Mouse (Mus musculus) heart, embryonic 12.5 days (tissue): Measurements from ENCODE around the gene Pde2a. TPM values are rescaled to one million over a fixed set of nuclear protein-coding genes. Genes with fewer than 3 reads are reported as not detected.

Experiments
- ATAC-seq: fragments of 200-750 bp; cut with Nextera tagmentation; 2 replicates; pipeline ENCODE4 v1.8.0; 2017; ENCODE audit warnings: moderate TSS enrichment, moderate library complexity; ENCODE audit not compliant: insufficient number of reproducible peaks, low FRiP score
- H3K27ac ChIP-seq: fragments of 300-500 bp; sonication (generic); 2 replicates; pipeline ENCODE4 v1.5.1; 2016; ENCODE audit warnings: mild to moderate bottlenecking, moderate library complexity; ENCODE audit not compliant: poor library complexity, severe bottlenecking
- H3K27me3 ChIP-seq: fragments of 300-500 bp; sonication (generic); replicated peaks from 2 replicates; pipeline ENCODE4 v1.6.1; 2016; ENCODE audit warnings: mild to moderate bottlenecking, moderate library complexity
- H3K36me3 ChIP-seq: fragments of 300-500 bp; sonication (generic); 2 replicates; pipeline ENCODE4 v1.6.1; 2016; ENCODE audit warnings: mild to moderate bottlenecking, moderate library complexity
- H3K4me1 ChIP-seq: fragments of 300-500 bp; sonication (generic); replicated peaks from 2 replicates; pipeline ENCODE4 v1.6.1; 2016; ENCODE audit warnings: mild to moderate bottlenecking
- H3K4me2 ChIP-seq: fragments of 300-500 bp; sonication (generic); 2 replicates; pipeline ENCODE4 v1.6.1; 2016; ENCODE audit warnings: mild to moderate bottlenecking, moderate library complexity
- H3K4me3 ChIP-seq: fragments of 300-500 bp; sonication (generic); 2 replicates; pipeline ENCODE4 v1.5.1; 2016; ENCODE audit warnings: mild to moderate bottlenecking
- H3K9ac ChIP-seq: fragments of 300-500 bp; sonication (generic); 2 replicates; pipeline ENCODE4 v1.6.1; 2016; ENCODE audit warnings: mild to moderate bottlenecking, moderate library complexity
- H3K9me3 ChIP-seq: fragments of 300-500 bp; sonication (generic); replicated peaks from 2 replicates; pipeline ENCODE4 v1.6.1; 2016; ENCODE audit warnings: mild to moderate bottlenecking, moderate library complexity
- WGBS: fragments of 180-500 bp; shearing (Covaris S2); methylation state at CpG from one replicate; pipeline ENCODE4 v1.1.7; 2016; 5-methylcytosine and 5-hydroxymethylcytosine counted together
- polyA plus RNA-seq: library from polyadenylated mRNA; unstranded; fragments of >200 nt; fragmentation: Nextera tagmentation; extraction: Ambion mirVana; gene quantifications from 2 replicates; pipeline ENCODE4 v1.2.1, GENCODE M21; 2016

Gene Pde2a
- polyA plus RNA-seq, 1 experiment from 2014 or later: 6.2 TPM

DNA sequence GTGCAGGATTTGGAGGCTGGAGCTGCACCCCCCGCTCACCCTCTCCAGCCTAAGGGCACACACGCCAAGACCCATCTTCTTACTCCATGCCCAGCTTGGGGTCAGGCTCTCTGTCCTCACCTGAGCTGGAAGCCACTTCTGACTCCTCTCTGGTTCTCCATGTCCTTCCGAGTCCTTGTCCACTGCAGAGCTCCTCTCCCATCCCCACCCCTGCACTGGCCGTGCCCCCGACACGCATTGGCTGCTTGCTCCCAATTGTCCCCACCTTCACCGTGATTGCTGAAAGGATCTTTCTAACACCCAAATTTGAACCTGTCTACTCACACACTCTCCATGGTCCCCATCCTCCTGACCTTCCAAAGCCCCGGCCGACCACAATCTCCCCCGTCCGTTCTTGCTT, 40.1 kb downstream of the Pde2a start:
- ATAC-seq: no peak
- Histone ChIP-seq H3K27ac (no peak overlapping the region), H3K4me3 (no peak overlapping the region), H3K36me3 (no peaks in the 10 kb centered on the region), H3K9ac (no peak overlapping the region), H3K4me2 (no peak overlapping the region), H3K4me1 (peaks cover 40% of the 10 kb centered on the region), H3K27me3 (peaks cover 35% of the 10 kb centered on the region), H3K9me3 (no peaks in the 10 kb centered on the region)
- 65% methylated on average over 11 of the region's 11 CpGs for WGBS

DNA sequence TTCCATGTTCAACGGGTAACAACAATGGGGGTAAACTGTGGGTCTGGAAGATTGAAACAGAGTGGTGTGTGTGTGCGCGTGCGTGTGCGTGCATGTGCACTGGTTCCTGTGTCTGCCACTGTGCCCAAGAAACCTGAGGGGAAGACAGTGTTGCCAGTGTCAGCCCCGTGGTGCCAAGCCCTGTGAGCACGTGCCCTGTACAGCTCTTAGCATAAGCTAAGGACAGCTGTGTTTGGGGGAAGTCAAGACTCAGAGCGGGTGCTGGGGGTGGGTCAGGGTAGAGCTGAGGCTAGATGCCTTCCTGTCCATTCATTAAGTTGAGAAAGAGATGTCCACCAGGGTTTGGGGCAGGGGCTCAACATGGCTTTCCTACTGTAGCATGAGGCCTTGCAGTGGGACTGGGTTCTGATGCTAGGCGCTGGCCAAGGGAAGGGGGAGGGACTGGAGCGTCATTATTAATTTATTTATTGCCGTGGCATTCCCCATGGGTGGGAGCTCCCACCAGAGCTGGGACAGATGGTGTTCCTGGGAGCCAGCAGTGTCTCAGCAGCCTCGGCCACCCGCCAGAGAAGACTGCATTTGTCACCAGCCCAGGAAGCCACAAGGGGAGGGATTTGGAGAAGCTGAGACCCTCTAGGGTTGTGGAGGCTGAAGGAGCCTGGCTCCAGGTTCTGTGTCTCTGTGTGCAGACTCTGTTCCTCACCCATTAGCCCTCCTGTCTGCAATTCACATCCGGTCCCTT, 41.0 kb downstream of the Pde2a start:
- WGBS: 76% methylated on average over 14 of the region's 14 CpGs
- peaks cover 28% of the 10 kb centered on the region for H3K27me3 ChIP-seq
- no peaks in the 10 kb centered on the region for H3K36me3 ChIP-seq
- no peak overlapping the region for H3K27ac ChIP-seq
- H3K4me2 ChIP-seq: no peak overlapping the region
- H3K9ac ChIP-seq: no peak overlapping the region
- ATAC-seq: no peak
- peaks cover 47% of the 10 kb centered on the region for H3K4me1 ChIP-seq
- H3K4me3 ChIP-seq: no peak overlapping the region
- H3K9me3 ChIP-seq: no peaks in the 10 kb centered on the region

DNA sequence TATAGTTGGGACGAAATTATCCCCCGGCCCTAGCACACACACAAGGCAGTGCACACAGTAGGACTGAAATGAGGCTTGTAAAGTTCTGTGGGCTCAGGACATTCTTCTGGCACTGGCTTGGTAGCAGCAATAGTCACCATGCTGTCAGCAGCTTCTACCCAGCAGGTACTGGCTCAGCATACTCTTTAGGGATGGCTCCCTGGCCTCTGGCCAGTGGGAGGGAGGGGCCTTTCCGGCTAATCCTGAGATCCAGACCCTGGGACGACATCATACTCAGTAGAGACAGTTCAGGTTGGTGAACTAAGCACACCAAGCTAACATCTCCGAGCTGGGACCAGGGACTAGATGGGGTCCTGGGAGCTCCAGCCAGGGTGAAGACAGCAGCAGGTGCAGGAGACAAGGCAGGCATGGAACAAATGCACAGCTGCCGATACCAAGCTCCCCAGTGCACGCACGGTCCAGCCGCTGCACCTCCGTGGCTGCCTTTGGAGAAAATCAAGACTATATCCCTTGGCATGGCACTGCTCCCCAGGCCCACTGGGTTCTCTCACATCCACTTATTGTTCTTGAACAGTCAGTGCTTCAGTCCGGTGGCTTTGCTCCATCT, 42.3 kb downstream of the Pde2a start:
- H3K9ac ChIP-seq: no peak overlapping the region
- H3K4me1 ChIP-seq: peaks cover 44% of the 10 kb centered on the region
- no peak for ATAC-seq
- H3K27me3 ChIP-seq: peaks cover 19% of the 10 kb centered on the region; the same call in 1 of the 2 replicates
- H3K27ac ChIP-seq: no peak overlapping the region
- H3K9me3 ChIP-seq: no peaks in the 10 kb centered on the region
- WGBS: 55% methylated on average over 11 of the region's 11 CpGs
- H3K4me2 ChIP-seq: no peak overlapping the region
- no peaks in the 10 kb centered on the region for H3K36me3 ChIP-seq
- H3K4me3 ChIP-seq: no peak overlapping the region

DNA sequence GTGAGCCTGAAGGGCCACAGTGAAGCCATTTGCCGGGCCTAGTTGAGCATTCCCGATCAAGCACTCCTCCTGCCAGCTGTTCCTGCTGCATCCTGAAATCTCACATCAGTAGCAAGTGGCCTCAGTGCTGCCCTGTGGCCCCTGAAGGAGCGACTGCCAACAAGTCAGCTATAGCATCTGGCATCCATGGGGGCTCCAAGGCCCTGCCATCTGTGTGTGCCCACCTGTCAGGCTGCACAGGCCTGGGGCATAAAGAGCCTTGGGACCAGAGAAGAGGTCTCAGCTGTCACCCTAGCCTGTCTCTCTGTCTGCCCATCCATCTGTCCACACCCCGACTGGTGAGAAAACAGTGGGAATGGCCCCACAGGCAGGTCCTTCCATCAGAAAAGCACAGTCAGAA, 43.4 kb downstream of the Pde2a start:
- H3K4me3 ChIP-seq: no peak overlapping the region
- H3K4me2 ChIP-seq: no peak overlapping the region; the same call in 1 of the 2 replicates
- H3K36me3 ChIP-seq: no peaks in the 10 kb centered on the region
- no peak overlapping the region for H3K9ac ChIP-seq
- WGBS: 36% methylated on average over 4 of the region's 4 CpGs
- ATAC-seq: no peak
- H3K27ac ChIP-seq: no peak overlapping the region
- no peaks in the 10 kb centered on the region for H3K9me3 ChIP-seq
- peaks cover 47% of the 10 kb centered on the region for H3K4me1 ChIP-seq
- 0 out of 2 replicates have a peak, but pooled peaks cover 12% of the 10 kb centered on the region for H3K27me3 ChIP-seq

DNA sequence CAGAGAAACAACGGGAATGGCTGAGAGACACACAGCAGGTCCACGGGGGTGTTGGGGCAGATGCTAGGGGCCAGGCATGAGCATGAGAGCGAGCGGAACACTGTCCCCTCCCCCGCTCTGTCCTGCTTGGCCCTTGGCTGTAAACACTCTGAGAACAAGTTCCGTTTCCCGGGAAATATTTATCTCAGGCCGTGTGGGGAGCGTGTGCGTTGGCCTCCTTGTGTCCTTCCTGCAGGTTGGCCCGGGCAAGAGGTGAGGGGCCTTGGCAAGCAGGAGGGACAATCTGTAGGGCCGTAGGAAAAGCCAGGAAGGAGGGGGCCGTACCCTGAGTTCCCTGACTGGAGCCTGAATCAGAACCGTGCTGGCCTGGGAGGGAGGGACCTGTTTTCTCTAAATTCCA, 43.9 kb downstream of the Pde2a start:
- no peak overlapping the region for H3K4me3 ChIP-seq
- no peak overlapping the region for H3K9ac ChIP-seq
- peak; percentile 68 for ATAC-seq
- H3K27me3 ChIP-seq: 0 out of 2 replicates have a peak, but pooled peaks cover 12% of the 10 kb centered on the region
- peaks cover 42% of the 10 kb centered on the region for H3K4me1 ChIP-seq
- H3K36me3 ChIP-seq: no peaks in the 10 kb centered on the region
- 13% methylated on average over 14 of the region's 14 CpGs for WGBS
- H3K27ac ChIP-seq: peak overlapping the region; percentile 41; the same call in 1 of the 2 replicates
- H3K4me2 ChIP-seq: no peak overlapping the region; the same call in 1 of the 2 replicates
- H3K9me3 ChIP-seq: no peaks in the 10 kb centered on the region

DNA sequence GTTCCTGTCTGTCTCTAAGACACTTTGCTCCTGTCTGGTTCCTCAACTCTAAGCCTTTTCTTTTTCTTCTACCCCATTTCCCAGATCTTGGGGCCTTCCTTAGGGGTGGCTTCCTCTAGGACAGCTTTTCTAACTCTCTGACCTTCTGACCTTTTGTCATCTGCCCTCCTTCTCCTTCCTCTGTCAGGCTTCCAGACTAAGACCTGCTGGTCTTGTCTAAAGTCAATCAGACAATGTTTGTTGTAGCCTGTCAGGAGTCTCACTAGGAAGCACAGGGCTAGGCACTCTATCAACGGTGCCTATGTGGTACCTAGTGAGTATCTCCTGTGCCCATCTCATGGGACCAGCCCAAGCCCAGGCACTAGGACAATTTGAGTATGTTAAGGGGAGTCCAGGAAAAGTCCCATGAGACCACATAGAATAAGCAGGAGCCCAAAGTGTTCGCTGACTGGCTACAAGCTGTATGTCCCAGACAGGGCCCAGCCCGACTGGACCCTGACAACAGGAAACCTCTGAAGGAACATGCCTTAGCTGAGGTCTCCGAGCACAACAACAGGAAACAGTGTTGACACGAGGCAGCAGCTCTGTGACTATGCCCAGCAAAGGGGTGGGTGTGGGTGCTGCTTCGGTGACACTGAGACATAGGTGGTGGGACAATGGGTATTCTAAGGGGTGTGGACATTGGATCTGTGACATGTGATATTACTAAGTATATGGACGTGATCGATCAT, 44.5 kb downstream of the Pde2a start:
- peaks cover 38% of the 10 kb centered on the region for H3K4me1 ChIP-seq
- no peak overlapping the region for H3K4me2 ChIP-seq
- no peak overlapping the region for H3K4me3 ChIP-seq
- WGBS: 60% methylated on average over 8 of the region's 8 CpGs
- 0 out of 2 replicates have a peak, but pooled peaks cover 12% of the 10 kb centered on the region for H3K27me3 ChIP-seq
- no peaks in the 10 kb centered on the region for H3K9me3 ChIP-seq
- ATAC-seq: peak; percentile 38; the same call in 1 of the 2 replicates
- peak overlapping the region; percentile 41; the same call in 1 of the 2 replicates for H3K27ac ChIP-seq
- H3K36me3 ChIP-seq: no peaks in the 10 kb centered on the region
- H3K9ac ChIP-seq: no peak overlapping the region

DNA sequence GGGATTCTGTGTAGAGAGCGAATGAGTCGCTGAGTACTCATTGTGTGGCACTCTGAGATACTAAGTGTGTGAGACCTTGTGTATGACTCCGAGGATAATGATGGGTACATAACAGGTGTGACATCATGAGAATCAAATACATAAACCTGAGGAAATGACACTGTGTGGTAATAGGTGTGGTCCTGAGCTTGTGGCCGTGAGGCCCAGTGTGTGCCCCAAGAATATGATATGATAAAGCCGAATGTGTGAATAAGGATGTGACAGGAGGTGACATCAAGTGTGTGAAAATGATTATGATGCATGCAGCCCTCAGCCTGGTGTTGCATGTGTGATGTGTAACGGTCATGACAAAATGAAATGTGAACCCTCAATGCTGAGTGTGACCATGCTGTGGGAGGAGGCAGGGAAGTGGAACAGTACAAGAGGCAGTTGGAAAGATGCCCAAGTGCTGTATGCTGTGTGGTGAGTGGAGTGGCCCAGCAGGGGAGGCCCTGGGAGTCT, 45.1 kb downstream of the Pde2a start:
- ATAC-seq: no peak; the same call in 1 of the 2 replicates
- Histone ChIP-seq H3K27me3 (0 out of 2 replicates have a peak, but pooled peaks cover 8% of the 10 kb centered on the region), H3K27ac (no peak overlapping the region), H3K9me3 (no peaks in the 10 kb centered on the region), H3K9ac (no peak overlapping the region), H3K4me1 (peaks cover 38% of the 10 kb centered on the region), H3K4me3 (no peak overlapping the region), H3K36me3 (no peaks in the 10 kb centered on the region), H3K4me2 (no peak overlapping the region)
- 75% methylated on average over 6 of the region's 6 CpGs for WGBS

DNA sequence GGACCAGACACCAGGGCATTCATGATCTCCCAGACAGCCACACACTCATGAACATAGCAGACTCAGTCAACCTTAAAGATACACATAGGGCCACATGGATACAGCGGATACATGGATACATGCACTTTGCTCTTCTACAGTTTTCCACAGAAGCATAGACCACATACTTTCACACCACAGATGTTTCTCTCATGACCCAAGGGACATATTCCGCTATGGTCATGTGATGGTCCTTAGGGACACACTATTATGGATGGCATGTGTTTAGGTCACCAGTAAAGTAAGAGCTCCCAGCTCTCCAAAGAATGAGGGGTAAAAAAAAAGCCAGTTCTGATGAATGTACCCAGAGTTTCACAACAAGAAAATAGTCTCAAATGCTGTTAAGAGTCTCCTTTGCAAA, 49.9 kb downstream of the Pde2a start:
- no peak overlapping the region for H3K9ac ChIP-seq
- no peaks in the 10 kb centered on the region for H3K36me3 ChIP-seq
- H3K4me1 ChIP-seq: peaks cover 32% of the 10 kb centered on the region
- WGBS: 88% methylated on average over 2 of the region's 2 CpGs
- H3K4me2 ChIP-seq: no peak overlapping the region
- 0 out of 2 replicates have a peak, but pooled peaks cover 3% of the 10 kb centered on the region for H3K27me3 ChIP-seq
- no peak overlapping the region for H3K4me3 ChIP-seq
- H3K27ac ChIP-seq: no peak overlapping the region
- ATAC-seq: no peak
- H3K9me3 ChIP-seq: no peaks in the 10 kb centered on the region

DNA sequence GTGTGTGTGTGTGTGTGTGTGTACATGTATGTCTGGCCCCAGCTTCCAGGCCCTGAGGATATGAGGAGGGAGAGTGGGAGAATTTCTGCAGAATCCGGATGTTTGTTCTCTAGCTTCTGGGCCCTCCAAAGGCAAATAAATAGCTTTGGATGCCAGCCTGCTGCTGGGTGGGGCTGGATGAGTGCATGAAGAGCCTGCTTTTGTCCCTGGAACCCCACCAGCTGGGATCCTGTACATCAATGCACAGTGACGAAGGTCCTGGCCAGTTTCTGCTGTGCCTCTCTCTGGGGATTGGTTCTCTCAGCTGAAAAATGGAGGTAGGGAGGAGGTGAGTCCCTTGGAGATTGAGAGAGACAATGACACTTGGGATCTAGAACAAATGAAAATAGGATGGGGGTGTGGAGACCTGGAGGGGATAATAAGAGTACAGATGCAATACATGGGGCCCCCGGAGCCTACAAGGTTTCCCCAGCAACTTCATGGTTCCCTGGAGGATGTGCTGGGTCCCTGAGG, 50.5 kb downstream of the Pde2a start:
- Histone ChIP-seq H3K9ac (no peak overlapping the region), H3K36me3 (no peaks in the 10 kb centered on the region), H3K9me3 (no peaks in the 10 kb centered on the region), H3K4me2 (no peak overlapping the region), H3K4me1 (peaks cover 26% of the 10 kb centered on the region), H3K27me3 (0 out of 2 replicates have a peak, but pooled peaks cover 8% of the 10 kb centered on the region), H3K4me3 (no peak overlapping the region), H3K27ac (0 out of 2 replicates have a peak overlapping the region, but pooled peaks have one; percentile 22)
- 89% methylated on average over 3 of the region's 3 CpGs for WGBS
- ATAC-seq: no peak

DNA sequence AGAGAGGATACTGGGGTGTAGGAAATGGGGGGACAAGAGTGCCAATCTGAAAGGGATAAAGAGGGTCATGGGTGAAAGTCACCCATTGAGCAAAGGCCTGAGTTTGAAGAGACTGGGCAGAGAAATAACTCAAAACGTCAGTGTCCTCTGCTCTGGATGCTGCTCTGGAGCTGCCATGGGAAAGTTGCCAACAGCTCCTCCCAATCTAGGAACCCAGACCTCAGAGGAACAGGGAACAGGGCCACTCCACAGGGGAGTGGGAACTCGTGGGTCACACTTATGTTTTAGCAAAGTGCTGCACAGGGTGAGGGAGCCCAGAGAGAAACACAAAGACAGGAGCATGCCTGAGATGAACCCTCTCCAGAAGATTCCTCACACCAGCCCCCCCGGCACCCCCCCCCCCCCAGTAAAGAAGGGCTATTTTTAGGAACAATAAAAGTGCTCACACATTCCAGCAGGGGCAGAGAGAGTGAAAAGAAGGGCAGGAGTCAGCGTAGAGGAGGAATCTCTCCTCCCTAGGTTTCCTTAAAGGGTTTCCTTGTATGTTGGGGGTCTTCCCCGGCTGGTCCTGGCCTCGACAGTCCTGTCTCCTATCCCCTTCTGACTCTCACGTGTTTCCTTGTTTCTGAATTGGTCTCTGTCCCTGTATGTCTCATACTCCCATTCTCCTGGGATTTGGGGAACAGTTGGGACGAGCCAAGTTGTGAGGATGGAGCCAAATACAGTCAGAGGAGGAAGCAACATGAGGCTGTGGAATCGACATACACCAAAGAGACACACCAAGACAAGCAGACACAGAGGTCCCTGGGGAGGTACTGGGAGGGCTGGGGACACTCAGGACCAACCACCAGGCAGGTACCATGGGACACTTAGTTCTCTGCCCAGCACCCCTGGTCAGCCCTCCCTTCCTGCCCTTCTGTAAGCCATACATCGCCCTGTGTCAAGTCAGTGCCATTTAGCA, 51.4 kb downstream of the Pde2a start:
- 0 out of 2 replicates have a peak, but pooled peaks cover 8% of the 10 kb centered on the region for H3K27me3 ChIP-seq
- no peak for ATAC-seq
- no peaks in the 10 kb centered on the region for H3K36me3 ChIP-seq
- no peak overlapping the region for H3K4me3 ChIP-seq
- peak overlapping the region; percentile 22; the same call in 1 of the 2 replicates for H3K27ac ChIP-seq
- WGBS: 34% methylated on average over 10 of the region's 10 CpGs
- peaks cover 23% of the 10 kb centered on the region for H3K4me1 ChIP-seq
- peak overlapping the region; percentile 4; the same call in 1 of the 2 replicates for H3K4me2 ChIP-seq
- no peak overlapping the region for H3K9ac ChIP-seq
- H3K9me3 ChIP-seq: no peaks in the 10 kb centered on the region
